Mouse (Mus musculus) liver, embryonic 13.5 days (tissue): ENCODE data around the gene Ccne1. TPM values are rescaled to one million over a fixed set of nuclear protein-coding genes. Genes with fewer than 3 reads are reported as not detected.

Experiments used
- ATAC-seq: fragments of 200-750 bp; cut with Nextera tagmentation; 2 replicates; pipeline ENCODE4 v1.8.0; 2017; ENCODE audit warnings: low read depth, mild to moderate bottlenecking, moderate number of reproducible peaks, moderate library complexity
- DNase-seq: peaks from one replicate; pipeline ENCODE4 v3.0.0; 2022
- H3K27ac ChIP-seq: fragments of 300-500 bp; sonication (generic); 2 replicates; pipeline ENCODE4 v1.5.1; 2015; ENCODE audit warnings: moderate library complexity, mild to moderate bottlenecking, inconsistent platforms
- H3K27me3 ChIP-seq: fragments of 300-500 bp; sonication (generic); 2 replicates; pipeline ENCODE4 v1.6.1; 2015; ENCODE audit warnings: mild to moderate bottlenecking, inconsistent platforms
- H3K36me3 ChIP-seq: fragments of 300-500 bp; sonication (generic); 2 replicates; pipeline ENCODE4 v1.6.1; 2015; ENCODE audit warnings: mild to moderate bottlenecking, inconsistent platforms
- H3K4me1 ChIP-seq: fragments of 300-500 bp; sonication (generic); replicated peaks from 2 replicates; pipeline ENCODE4 v1.6.1; 2015; ENCODE audit warnings: inconsistent platforms
- H3K4me2 ChIP-seq: fragments of 300-500 bp; sonication (generic); 2 replicates; pipeline ENCODE4 v1.6.1; 2015; ENCODE audit warnings: inconsistent platforms, mild to moderate bottlenecking, moderate library complexity
- H3K4me3 ChIP-seq: fragments of 300-500 bp; sonication (generic); replicated peaks from 2 replicates; pipeline ENCODE4 v1.5.1; 2015; ENCODE audit warnings: mild to moderate bottlenecking, inconsistent platforms
- H3K9ac ChIP-seq: fragments of 300-500 bp; sonication (generic); 2 replicates; pipeline ENCODE4 v1.6.1; 2015; ENCODE audit warnings: mild to moderate bottlenecking, inconsistent platforms
- H3K9me3 ChIP-seq: fragments of 300-500 bp; sonication (generic); replicated peaks from 2 replicates; pipeline ENCODE4 v1.6.1; 2016; ENCODE audit warnings: inconsistent platforms
- WGBS: fragments of 180-500 bp; shearing (Covaris S2); methylation state at CpG from one replicate; pipeline ENCODE4 v1.1.7; 2015; ENCODE audit not compliant: insufficient replicate concordance; 5-methylcytosine and 5-hydroxymethylcytosine counted together
- polyA plus RNA-seq: library from polyadenylated mRNA; unstranded; fragments of >200 nt; fragmentation: Nextera tagmentation; extraction: Ambion mirVana; gene quantifications from 2 replicates; pipeline ENCODE4 v1.2.1, GENCODE M21; 2015

The Ccne1 gene
- polyA plus RNA-seq, 1 experiment from 2014 or later: 127 TPM

DNA sequence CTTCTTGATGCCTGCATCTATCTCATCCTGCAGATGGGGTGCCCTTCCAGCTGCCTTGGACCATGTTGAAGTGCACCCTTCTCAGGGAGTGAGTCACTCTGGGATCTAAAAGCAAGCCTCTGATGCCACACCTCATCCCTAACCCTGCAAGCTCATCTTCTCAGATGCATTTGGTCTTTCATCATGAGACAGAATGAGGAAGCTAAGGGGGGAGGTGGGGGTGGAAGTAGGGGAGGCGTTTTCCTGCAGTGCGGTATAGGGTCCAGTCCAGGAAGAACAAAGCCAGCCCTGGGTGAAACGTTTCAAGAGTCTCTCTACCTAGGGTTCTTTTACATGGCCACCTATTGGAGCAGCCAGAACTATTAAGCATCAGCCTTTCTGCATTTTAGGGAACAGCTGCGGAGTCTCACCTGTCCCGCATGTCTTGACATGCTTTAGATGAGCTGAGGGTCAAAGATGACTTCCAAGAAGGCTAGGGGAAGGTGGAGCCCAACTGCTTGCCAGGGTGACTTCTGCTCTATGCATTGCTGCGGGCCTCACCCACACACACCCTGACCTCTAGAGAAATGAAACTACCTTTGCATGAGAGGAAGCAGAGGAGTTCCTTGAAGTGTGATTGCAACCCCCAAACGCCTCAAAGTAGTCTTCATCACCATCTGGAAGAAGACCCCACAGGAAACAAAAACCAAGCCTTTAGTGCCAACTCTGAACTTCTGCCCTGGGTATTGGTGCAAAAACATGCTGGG, 17.2 kb downstream of the Ccne1 start:
- Histone ChIP-seq H3K27ac (no peak overlapping the region), H3K9me3 (no peaks in the 10 kb centered on the region), H3K27me3 (peaks cover 4% of the 10 kb centered on the region; the same call in 1 of the 2 replicates), H3K4me2 (no peak overlapping the region), H3K4me1 (peaks cover 24% of the 10 kb centered on the region), H3K9ac (no peak overlapping the region), H3K36me3 (no peaks in the 10 kb centered on the region), H3K4me3 (no peak overlapping the region)
- DNase-seq: no peak
- 38% methylated on average over 7 of the region's 7 CpGs for WGBS
- ATAC-seq: no peak

DNA sequence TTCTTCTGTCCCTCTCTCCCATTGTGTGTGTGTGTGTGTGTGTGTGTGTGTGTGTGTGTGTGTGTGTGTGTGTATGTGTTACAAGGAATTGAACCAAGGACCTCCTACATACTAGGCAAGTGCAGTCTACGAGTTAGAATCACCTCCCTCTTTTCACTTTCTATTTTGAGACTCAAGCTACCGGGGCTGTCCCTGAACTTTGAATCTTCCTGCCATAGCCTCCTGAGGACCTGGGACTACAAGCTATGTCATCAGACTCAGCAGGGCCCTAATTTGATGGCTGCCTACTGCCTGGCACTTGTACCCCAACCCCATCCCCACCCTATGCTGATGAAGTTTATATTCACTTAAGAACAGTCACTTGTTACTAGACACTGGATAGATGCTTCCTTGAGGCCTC, 18.9 kb downstream of the Ccne1 start:
- Histone ChIP-seq H3K4me2 (no peak overlapping the region), H3K4me1 (peaks cover 35% of the 10 kb centered on the region), H3K9ac (no peak overlapping the region), H3K36me3 (no peaks in the 10 kb centered on the region), H3K27me3 (peaks cover 4% of the 10 kb centered on the region; the same call in 1 of the 2 replicates), H3K4me3 (no peak overlapping the region), H3K9me3 (no peaks in the 10 kb centered on the region), H3K27ac (no peak overlapping the region)
- ATAC-seq (no peak), DNase-seq (no peak)
- 24% methylated on average over 2 of the region's 2 CpGs for WGBS

DNA sequence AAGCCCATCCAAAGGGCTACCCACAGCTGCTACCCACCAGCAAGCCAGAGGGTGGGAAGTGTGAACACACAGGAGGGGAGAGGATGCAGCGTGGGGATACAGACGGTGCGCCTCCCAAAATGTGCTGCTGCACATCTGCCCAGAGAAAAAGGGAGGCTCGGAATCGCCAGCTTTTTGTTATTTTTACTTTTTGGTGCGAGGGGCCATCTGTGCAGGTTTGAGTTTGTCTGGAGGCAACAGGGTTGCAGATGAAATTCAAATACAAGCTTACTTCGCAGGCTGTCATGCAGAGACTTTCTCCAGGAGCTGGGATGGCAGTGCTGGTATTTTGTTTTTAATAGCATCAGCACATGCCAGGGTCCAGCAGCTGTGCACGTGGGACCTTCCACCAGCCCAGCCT, 19.5 kb downstream of the Ccne1 start:
- no peaks in the 10 kb centered on the region for H3K9me3 ChIP-seq
- no peak for DNase-seq

DNA sequence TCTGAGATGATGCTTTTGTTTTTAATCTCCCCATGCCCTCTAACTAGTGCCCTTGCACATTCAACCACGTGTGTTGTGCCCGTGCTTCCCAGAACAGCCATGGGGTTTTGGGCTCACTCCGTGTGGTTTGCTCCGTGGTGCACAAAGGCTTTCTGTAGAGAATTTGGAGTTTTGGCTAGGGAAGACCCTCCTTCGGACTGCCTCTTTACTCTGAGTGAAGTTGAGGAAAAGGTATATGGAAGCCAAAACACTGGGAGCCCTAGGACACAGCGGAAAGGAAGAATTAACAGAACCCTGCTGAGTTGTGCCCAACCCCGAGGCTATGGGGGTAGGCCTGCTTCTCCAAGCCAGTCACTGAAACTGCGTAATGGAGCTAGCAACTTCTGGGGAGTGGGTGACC, 20.9 kb downstream of the Ccne1 start:
- Histone ChIP-seq H3K9ac (no peak overlapping the region), H3K27ac (no peak overlapping the region), H3K4me1 (peaks cover 35% of the 10 kb centered on the region), H3K9me3 (no peaks in the 10 kb centered on the region), H3K4me3 (no peak overlapping the region), H3K4me2 (peak overlapping the region; percentile 93), H3K36me3 (no peaks in the 10 kb centered on the region), H3K27me3 (peaks cover 4% of the 10 kb centered on the region; the same call in 1 of the 2 replicates)
- WGBS: 62% methylated on average over 8 of the region's 8 CpGs
- ATAC-seq (no peak), DNase-seq (no peak)

More for the DNA sequence above, 19.5 kb downstream of the Ccne1 start:
- Histone ChIP-seq H3K4me3 (no peak overlapping the region), H3K9ac (no peak overlapping the region), H3K4me2 (no peak overlapping the region), H3K4me1 (peaks cover 35% of the 10 kb centered on the region), H3K27me3 (peaks cover 4% of the 10 kb centered on the region; the same call in 1 of the 2 replicates), H3K27ac (no peak overlapping the region), H3K36me3 (no peaks in the 10 kb centered on the region)
- WGBS: 74% methylated on average over 8 of the region's 8 CpGs
- ATAC-seq: no peak

DNA sequence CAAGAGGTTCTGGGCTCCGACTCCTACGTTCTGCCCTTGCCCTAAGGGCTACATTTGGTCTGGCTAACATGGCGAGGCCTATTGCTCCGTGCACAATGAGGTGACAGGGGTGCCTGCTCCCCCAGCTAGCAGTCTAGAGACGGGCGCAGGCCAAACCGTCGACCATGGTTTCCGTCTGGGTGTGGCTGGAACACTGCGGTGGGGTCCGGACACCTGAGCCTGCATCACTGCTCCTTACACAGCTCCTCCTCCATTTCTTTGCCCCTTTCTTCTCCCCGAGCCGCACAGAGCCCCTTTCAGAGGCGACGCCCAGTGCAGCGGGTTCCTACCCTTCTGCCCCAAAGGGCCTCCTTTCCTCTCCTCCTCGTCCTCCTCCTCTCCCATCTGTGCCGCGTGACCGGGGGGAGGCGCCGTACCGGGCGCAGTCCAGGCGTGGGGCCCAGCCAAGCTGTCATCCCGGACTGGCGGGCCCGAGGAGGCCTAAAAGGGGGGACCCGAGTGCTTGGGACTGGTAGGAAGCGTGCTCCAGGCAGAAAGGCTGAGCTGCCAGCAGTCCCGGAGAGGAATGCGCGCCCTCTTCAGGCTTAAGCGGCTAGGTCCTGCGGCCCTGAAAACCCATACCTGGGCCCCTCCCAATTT, 21.6 kb downstream of the Ccne1 start:
- H3K9ac ChIP-seq: peak overlapping the region; percentile 67
- no peaks in the 10 kb centered on the region for H3K36me3 ChIP-seq
- peaks cover 35% of the 10 kb centered on the region for H3K4me1 ChIP-seq
- peak; percentile 11 for ATAC-seq
- peak; percentile 53 for DNase-seq
- no peaks in the 10 kb centered on the region for H3K9me3 ChIP-seq
- peak overlapping the region; percentile 43 for H3K27ac ChIP-seq
- peak overlapping the region; percentile 59 for H3K4me3 ChIP-seq
- WGBS: 2% methylated on average over 35 of the region's 35 CpGs
- peaks cover 4% of the 10 kb centered on the region; the same call in 1 of the 2 replicates for H3K27me3 ChIP-seq
- peak overlapping the region; percentile 93 for H3K4me2 ChIP-seq

DNA sequence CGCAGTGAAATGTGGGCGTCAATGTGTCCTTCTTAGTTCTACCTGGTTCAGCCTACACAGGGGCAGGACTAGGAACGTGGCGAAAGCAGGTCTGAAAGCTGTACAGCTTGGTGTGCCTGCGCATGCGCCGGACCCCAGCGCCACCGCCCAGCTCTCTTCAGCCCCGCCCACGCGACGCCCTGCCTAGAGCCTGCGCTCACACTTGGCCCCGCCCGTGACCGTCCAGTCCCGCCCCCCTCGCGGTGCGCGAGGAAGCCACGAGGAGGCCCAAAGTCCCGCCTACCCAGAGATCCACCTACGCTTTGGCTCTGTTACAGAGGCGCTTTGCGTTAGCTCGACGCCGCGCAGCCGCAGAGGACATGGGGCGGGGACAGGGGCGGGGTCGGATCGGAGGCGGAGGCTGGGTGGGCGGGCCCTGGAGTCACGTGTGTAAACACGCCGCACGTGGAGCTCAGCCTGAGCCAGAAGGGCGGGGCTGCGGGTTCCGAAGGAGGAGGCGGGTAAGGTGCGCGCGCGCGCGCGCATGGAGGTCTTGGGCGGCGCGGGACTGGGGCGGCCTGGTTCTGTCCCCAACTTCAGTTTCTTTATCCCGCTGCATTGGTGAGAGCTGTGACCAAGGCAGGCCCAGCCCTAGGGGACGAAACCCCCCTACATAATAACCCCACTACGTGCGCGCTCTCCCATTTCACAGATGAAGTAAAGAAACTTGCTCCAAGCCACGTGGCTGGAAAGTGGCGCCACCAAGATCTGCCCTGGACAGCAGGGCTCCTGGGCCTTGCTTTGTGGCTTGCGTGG, 22.4 kb downstream of the Ccne1 start:
- Histone ChIP-seq H3K36me3 (no peaks in the 10 kb centered on the region), H3K27me3 (peaks cover 4% of the 10 kb centered on the region; the same call in 1 of the 2 replicates), H3K4me1 (peaks cover 32% of the 10 kb centered on the region), H3K9ac (peak overlapping the region; percentile 67), H3K4me2 (peak overlapping the region; percentile 93), H3K27ac (peak overlapping the region; percentile 43), H3K4me3 (peak overlapping the region; percentile 59), H3K9me3 (no peaks in the 10 kb centered on the region)
- peak; percentile 95 for DNase-seq
- WGBS: 0% methylated on average over 65 of the region's 65 CpGs
- ATAC-seq: peak; percentile 97

DNA sequence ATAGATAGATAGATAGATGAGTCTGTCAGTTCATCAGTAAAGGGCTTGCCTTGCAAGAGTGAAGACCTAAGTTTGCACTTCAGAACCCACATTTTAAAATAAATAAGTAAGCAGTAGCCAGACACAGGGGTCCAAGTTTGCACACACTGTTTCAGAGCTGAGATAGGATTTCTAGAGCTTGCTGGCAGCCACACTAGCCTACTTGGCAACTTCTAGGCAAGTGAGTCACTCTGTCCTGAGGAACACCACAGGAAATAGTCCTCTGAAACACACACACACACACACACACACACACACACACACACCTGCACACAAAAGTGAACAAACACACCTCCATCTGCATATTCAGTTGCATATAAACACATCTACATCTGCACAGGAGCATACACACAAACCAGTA, 24.4 kb downstream of the Ccne1 start:
- H3K27ac ChIP-seq: no peak overlapping the region
- no peaks in the 10 kb centered on the region for H3K9me3 ChIP-seq
- ATAC-seq (no peak), DNase-seq (no peak)
- no peaks in the 10 kb centered on the region for H3K36me3 ChIP-seq
- peaks cover 4% of the 10 kb centered on the region; the same call in 1 of the 2 replicates for H3K27me3 ChIP-seq
- H3K4me1 ChIP-seq: peaks cover 23% of the 10 kb centered on the region
- H3K4me3 ChIP-seq: no peak overlapping the region
- no peak overlapping the region for H3K9ac ChIP-seq
- no peak overlapping the region for H3K4me2 ChIP-seq

DNA sequence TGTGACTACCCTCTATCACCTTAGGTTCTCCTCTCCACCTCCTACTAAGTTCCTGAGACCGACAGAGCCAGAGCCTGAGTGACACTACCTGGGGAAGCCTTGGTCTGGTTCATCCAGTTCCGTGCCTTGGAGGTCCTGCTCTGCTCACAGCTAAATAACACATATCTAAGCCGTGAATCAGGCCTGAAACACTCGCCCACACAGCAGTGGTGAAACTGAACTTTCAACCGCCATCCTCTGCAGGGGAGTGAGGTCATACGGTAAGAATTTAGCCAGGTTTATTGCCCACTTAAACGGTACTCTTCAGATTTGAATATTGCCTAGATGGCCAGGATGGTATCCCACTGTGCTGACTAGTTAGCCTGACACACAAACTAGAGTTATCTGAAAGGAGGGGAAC, 30.1 kb downstream of the Ccne1 start:
- H3K27ac ChIP-seq: no peak overlapping the region
- H3K36me3 ChIP-seq: no peaks in the 10 kb centered on the region
- no peak overlapping the region for H3K9ac ChIP-seq
- ATAC-seq: no peak
- no peak for DNase-seq
- no peaks in the 10 kb centered on the region for H3K9me3 ChIP-seq
- no peaks in the 10 kb centered on the region for H3K4me1 ChIP-seq
- 42% methylated on average over 7 of the region's 7 CpGs for WGBS
- H3K4me2 ChIP-seq: no peak overlapping the region
- H3K4me3 ChIP-seq: no peak overlapping the region
- peaks cover 25% of the 10 kb centered on the region for H3K27me3 ChIP-seq

DNA sequence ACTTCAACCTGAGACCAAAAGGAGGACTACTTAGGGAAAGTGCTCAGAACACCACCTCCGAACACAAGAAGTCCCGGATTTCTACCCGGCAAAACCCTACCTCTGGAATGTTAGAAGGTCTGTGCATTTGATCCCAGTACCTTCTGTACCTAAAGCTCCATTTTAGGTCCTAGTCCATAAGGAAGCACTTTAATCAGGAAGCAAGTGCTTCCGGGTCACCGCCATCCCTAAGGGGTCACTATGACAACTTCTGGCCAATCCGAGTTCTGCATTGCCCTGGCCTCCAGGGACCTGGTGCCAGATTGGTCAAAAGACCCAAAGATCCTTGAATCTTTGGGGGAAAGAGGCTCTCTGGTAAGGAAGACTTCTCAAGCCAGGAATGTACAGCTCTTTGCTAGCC, 31.8 kb downstream of the Ccne1 start:
- 65% methylated on average over 6 of the region's 6 CpGs for WGBS
- no peaks in the 10 kb centered on the region for H3K9me3 ChIP-seq
- no peak for ATAC-seq
- peaks cover 27% of the 10 kb centered on the region for H3K27me3 ChIP-seq
- H3K4me3 ChIP-seq: no peak overlapping the region
- H3K36me3 ChIP-seq: no peaks in the 10 kb centered on the region
- H3K4me2 ChIP-seq: no peak overlapping the region
- H3K4me1 ChIP-seq: no peaks in the 10 kb centered on the region
- no peak for DNase-seq
- H3K9ac ChIP-seq: no peak overlapping the region
- H3K27ac ChIP-seq: no peak overlapping the region

DNA sequence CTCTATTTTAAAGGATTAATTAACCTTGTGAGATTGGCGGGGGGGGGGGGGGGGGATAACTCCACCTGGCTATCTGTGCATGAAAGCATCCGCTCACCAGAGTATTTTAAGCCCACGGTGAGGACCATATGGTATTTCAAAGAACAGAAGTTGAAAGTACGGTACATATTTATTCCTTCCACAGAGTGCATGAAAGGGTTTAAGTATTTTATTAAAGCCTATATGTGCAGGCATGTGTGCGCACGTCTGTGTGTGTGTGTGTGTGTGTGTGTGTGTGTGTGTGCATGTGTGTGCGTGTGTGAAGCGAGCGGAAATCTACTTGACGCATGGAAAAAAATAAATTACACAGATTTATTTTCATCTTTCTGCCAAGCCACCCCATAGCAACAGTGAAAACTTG, 32.4 kb downstream of the Ccne1 start:
- DNase-seq (no peak), ATAC-seq (no peak)
- no peak overlapping the region for H3K27ac ChIP-seq
- H3K4me2 ChIP-seq: no peak overlapping the region
- peaks cover 27% of the 10 kb centered on the region for H3K27me3 ChIP-seq
- 61% methylated on average over 9 of the region's 10 CpGs for WGBS
- H3K9me3 ChIP-seq: no peaks in the 10 kb centered on the region
- H3K4me3 ChIP-seq: no peak overlapping the region
- H3K36me3 ChIP-seq: no peaks in the 10 kb centered on the region
- no peak overlapping the region for H3K9ac ChIP-seq
- H3K4me1 ChIP-seq: no peaks in the 10 kb centered on the region

DNA sequence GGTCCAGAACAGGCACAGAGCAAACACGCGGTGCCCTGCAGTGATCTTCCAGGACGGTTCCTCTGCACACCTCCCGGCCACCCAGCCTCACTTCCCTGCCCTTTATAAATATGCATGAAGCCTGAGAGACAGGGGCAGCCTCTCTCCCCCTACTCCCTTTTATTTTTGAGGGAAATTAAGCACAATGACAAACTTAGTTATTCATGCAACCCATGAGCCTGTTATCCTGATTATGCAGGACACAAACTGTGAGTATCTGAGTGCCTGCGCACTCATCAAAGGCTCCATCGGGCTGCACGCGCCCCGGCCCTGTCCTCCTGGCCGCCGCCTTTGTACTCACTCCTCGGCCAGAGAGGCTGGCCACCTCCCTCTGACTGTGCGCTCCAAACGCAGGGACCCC, 32.8 kb downstream of the Ccne1 start:
- Histone ChIP-seq H3K27ac (no peak overlapping the region), H3K9ac (no peak overlapping the region), H3K4me1 (no peaks in the 10 kb centered on the region), H3K4me3 (no peak overlapping the region), H3K4me2 (no peak overlapping the region), H3K27me3 (peaks cover 27% of the 10 kb centered on the region), H3K9me3 (no peaks in the 10 kb centered on the region), H3K36me3 (no peaks in the 10 kb centered on the region)
- ATAC-seq (no peak), DNase-seq (no peak)
- 14% methylated on average over 14 of the region's 14 CpGs for WGBS
